Mouse (Mus musculus): ENCODE results near the gene Caps2.
"Not testable (repeated sequence)": the region's sequence is repeated elsewhere in the genome, so short reads cannot be mapped to it uniquely, and the experiment has no call there.

The Caps2 gene

GRCm38 (mm10) chr10:112163168-112163766 is at the start of gene Caps2:
TSS of gene Caps2 (plus strand) at chr10:112163621.
- DNase-seq (ENCODE audit: low read depth, low spot score) = no peak

- not testable (repeated sequence) for DNase-seq (ENCODE audit: low read depth, low spot score)
Observed at GRCm38 (mm10) chr10:112125090-112125489, 38.3 kb upstream of the Caps2 start.

DNA sequence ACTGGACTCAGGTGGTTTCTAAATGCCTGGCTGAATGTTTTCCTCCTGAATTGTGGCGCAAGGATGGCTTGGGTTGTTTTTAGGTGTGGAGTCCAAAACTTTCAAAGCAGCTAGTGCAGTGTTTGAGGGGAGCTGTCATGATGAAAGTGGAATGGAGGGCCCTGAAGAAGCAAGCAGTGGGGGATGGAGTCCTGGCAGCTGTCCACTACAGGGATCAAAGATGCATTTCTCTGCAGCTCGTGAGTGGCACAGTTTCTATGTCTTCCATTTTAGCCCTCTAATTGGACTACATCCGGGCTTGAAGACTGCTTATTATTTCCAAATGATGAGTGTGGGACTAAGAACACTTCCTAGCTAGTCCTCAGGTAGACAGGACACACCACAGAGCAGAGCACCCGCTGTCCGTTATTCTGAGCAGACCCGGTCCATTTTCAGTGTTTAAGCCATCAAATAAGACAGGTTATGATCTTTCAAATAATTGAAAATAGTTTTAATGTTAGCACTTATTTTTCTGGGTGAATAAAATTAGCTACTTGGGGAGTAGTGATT is 35.7 kb upstream of the Caps2 start:
- DNase-seq (ENCODE audit: low read depth, low spot score) = not testable (repeated sequence)

DNA sequence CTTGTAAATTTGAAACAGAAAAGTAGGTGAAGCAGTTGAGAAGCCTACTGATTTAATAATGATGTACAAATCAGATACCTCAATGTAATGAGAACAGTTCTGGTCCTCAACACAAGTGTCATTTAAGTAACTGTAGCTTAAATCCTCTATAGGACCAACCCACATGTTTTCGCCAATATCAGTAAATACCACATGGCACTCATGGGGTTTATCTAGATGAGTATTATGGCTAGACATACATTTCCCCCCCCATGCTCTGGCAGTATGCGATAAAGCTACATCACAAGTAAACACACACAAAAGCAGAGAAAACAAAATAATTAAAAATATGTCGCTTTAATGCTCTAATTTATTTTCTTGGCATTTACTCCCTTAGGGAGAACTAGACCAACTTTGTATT is 31.2 kb upstream of the Caps2 start:
- DNase-seq (ENCODE audit: low read depth, low spot score) = no peak

DNA sequence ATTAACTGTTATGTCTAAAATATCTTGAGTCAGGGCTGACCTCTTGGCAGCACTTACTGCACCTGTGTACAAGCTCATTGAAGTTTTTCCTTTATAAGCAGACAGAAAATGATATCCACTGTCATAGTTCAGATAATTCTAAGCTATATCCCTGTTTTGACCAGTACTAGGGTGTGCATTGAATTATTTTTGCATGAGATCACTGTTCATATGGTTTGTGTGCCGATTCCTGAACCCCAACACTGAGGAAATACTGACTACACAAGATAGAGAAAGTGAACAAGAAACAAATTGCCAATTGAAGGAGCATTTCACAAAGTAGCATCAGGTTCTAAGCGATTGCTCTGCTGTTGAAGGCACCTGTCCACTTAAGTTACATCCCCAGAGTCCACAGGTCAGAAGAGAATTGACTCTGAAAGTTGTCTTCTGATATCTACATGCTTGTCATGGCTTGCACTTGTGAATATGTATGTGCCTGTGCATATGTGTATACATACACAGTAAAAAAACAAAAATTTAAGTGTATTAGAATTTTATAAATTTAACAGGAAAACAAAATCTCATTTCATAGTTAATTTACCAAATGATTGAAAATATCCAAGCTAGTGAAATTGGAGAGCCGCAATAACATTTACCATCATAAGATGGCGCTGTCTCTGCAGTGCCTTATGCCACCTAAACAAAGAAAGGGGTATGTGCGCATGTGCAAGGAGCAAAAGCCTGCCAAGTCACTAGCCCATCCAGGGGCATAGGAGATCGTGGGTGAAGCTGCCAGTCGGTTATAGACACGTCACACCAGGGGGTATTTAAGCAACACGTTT is 25.2 kb upstream of the Caps2 start:
- DNase-seq (ENCODE audit: low read depth, low spot score) = peak; percentile 26

DNA sequence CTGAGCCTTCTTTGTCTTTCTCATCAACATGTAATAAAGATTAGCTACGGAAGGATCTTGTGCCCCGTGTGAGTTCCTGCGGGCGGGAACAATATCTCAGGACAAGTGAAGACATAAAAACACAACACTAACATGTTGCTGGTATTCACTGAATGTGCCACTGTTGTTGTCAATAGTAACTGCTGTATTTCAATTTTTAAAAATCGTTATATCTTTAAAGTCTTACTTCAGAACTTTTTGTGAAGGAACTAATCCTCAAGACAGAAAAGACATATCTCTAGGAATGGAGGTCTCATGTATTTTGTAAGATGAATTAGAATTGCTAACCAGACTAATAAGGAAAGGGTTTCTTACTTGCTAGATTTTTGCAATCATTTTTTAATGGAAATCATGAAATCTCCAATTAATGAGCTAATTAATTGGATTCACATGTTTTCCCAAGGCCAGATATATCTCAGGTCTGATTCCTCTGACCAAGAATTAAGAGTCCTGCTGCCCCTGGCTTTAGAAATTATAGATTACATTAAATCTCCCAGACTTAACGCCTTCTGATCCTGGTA is 24.5 kb upstream of the Caps2 start:
- DNase-seq (ENCODE audit: low read depth, low spot score) = no peak

GRCm38 (mm10) chr10:112139834-112140233 is 23.6 kb upstream of the Caps2 start:
- no peak for DNase-seq (ENCODE audit: low read depth, low spot score)

DNA sequence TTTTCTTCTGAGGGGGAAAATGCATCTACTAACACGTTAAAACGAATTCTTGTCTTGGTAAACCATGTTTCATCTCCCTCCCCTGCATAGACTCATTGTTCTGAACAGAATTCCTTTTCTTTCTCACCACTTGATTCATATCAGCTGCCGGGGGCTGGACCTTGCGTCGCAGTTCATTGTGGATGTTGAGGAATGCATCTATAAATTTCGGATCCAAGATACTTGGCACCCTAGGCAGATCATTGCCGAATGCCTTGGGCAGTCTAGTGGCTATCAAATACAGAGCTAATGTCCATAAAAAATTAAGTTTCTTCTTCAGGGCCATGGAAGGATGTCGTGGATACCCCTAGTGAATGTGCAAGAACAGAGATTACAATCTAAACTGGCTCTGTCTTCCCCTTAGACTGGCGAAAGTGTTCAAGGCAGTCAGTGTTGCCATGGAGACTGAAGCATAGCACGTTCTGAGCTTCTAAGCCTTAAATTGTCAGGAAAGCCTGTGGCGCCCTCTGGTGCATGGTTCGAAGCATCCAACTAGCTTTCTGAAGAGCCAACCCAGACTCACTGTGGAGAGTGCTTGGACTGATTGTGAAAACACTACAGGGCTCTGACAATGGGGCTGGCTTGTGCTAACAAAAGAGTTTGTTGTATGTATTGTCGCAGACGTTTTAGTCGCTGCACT is 3.4 kb upstream of the Caps2 start, which contains the start of gene Glipr1l3:
Gene Glipr1l3, minus strand, starts transcription at position 446 of the 679 bp plus-strand sequence.
- peak; percentile 18 for DNase-seq (ENCODE audit: low read depth, low spot score)

- not testable (repeated sequence) for DNase-seq (ENCODE audit: low read depth, low spot score)
Observed at GRCm38 (mm10) chr10:112177027-112177426, 13.6 kb downstream of the Caps2 start.

DNA sequence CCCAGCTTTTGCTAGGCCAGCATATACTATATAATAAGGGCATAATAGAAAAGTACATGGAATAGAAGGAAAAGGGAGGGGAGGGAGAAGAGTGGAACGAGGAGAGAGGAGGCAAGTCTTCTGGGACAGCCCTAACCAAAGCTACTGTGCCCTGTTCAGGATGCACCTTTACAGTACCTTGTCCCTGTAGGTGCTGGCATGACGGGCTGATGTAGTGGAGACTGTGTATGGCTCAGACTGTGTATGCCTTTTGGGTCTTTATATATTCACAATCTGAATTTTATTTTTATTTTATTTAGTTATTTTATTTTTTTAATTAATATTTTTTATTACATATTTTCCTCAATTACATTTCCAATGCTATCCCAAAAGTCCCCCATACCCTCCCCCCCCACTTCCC is 30.5 kb downstream of the Caps2 start:
- not testable (repeated sequence) for DNase-seq (ENCODE audit: low read depth, low spot score)

- DNase-seq (ENCODE audit: low read depth, low spot score) = no peak
Observed at GRCm38 (mm10) chr10:112203463-112203862, 40.0 kb downstream of the Caps2 start.

- DNase-seq (ENCODE audit: low read depth, low spot score) = no peak
Observed at GRCm38 (mm10) chr10:112227073-112227472, 63.7 kb downstream of the Caps2 start.

DNA sequence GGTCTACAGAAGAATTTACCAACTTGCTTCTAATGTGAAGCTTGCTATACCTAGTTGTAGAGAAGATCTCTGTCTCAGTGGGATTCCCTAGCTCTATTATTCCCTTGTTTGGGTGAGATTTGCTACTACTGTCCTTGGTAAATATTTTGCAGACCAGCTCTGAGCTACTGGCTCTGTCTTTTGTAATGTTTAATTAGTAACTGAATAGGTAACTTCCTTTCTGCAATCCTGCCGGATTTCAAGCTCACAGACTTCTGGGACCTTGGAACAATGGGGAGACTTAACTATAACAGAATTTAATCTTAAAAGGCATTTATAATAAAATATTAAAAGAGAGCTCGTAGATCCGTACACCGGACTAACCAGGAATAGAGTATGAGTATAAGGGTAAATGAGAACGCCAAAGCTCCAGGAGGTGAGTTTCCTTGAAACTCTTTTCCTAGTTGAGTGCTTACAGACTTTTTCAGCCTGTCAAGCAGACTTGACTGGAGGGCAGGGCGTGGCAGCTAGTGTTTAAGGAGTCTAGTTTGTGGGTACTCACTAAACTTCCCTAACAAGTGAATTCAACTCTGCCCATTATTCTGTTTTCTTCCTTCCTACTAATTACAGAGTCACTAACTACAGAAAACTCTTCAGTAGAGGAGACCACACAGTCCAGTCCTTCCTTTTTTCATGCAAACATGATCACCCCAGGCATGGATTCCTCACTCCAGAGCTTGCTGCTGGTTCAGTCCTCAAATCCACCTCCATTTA is 65.8 kb downstream of the Caps2 start:
- not testable (repeated sequence) for DNase-seq (ENCODE audit: low read depth, low spot score)

GRCm38 (mm10) chr10:112232733-112233132 is 69.3 kb downstream of the Caps2 start:
- not testable (repeated sequence) for DNase-seq (ENCODE audit: low read depth, low spot score)

DNA sequence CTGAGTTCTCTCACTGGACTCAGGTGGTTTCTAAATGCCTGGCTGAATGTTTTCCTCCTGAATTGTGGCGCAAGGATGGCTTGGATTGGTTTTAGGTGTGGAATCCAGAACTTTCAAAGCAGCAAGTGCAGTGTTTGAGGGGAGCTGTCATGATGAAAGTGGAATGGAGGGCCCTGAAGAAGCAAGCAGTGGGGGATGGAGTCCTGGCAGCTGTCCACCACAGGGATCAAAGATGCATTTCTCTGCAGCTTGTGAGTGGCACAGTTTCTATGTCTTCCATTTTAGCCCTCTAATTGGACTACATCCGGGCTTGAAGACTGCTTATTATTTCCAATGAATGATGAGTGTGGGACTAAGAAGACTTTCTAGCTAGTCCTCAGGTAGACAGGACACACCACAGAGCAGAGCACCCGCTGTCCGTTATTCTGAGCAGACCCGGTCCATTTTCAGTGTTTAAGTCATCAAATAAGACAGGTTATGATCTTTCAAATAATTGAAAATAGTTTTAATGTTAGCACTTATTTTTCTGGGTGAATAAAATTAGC is 72.0 kb downstream of the Caps2 start:
- DNase-seq (ENCODE audit: low read depth, low spot score) = not testable (repeated sequence)

DNA sequence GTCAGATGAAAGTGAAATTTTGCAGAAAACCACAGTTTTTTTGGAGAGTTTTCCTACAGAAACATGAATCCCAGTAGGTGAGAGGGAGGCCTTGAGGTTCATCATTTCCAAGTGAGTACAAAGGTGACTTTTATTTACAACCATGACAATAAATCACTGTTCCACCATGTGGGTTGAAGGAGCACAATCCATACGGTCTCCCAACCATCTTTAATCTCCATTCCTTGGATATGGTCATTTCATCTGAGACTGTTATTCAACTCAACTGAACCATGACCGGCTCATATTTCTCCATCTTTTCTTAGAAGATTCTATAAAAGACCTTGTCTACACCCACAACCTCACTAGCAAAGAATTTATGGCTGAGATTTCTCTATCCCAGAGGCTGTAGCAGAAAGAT is 84.9 kb downstream of the Caps2 start:
- DNase-seq (ENCODE audit: low read depth, low spot score) = no peak

DNA sequence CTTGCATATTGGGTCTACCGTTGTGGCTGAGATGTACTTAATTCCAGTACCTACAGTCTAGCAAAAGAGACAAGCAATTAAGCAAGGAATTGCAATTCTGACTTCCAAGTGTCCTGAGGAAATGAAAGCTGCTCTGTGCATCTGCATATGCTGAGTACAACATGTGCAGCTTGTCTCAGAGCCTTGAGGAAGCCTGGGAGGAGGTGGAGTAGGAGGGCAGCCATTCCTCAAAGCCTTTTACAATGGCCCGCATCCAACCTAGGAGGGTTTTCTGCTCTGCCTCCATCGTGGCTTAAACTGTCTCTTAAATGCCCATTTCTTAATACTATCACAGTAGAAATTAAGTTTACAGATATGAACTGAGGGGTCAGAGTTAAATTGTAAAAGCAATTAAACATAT is 100.0 kb downstream of the Caps2 start:
- no peak for DNase-seq (ENCODE audit: low read depth, low spot score)
